Mouse (Mus musculus) lung, postnatal 0 days (tissue): ENCODE results near the gene Col1a2. TPM values are rescaled to one million over a fixed set of nuclear protein-coding genes. Genes with fewer than 3 reads are reported as not detected.

Experiments
- ATAC-seq: fragments of 200-750 bp; cut with Nextera tagmentation; 2 replicates; pipeline ENCODE4 v1.8.0; 2017; ENCODE audit warnings: moderate library complexity
- DNase-seq: peaks from one replicate; pipeline ENCODE4 v3.0.0-alpha.2; 2016; ENCODE audit warnings: low spot score
- H3K27ac ChIP-seq: fragments of 300-500 bp; sonication (generic); 2 replicates; pipeline ENCODE4 v1.5.1; 2014; ENCODE audit warnings: antibody characterized with exemption, mild to moderate bottlenecking, low read length, mixed read lengths
- H3K27me3 ChIP-seq: fragments of 300-500 bp; sonication (generic); replicated peaks from 2 replicates; pipeline ENCODE4 v1.6.1; 2014; ENCODE audit warnings: low read length, mixed read lengths; ENCODE audit not compliant: insufficient read depth
- H3K36me3 ChIP-seq: fragments of 300-500 bp; sonication (generic); 2 replicates; pipeline ENCODE4 v1.6.1; 2014; ENCODE audit warnings: low read length, mixed read lengths; ENCODE audit not compliant: insufficient read depth
- H3K4me1 ChIP-seq: fragments of 300-500 bp; sonication (generic); 2 replicates; pipeline ENCODE4 v1.6.1; 2014; ENCODE audit warnings: antibody characterized with exemption, low read depth, low read length, mixed read lengths; ENCODE audit not compliant: insufficient read depth
- H3K4me2 ChIP-seq: fragments of 300-500 bp; sonication (generic); replicated peaks from 2 replicates; pipeline ENCODE4 v1.6.1; 2014; ENCODE audit warnings: low read depth, mild to moderate bottlenecking, low read length, moderate library complexity, mixed read lengths
- H3K4me3 ChIP-seq: fragments of 300-500 bp; sonication (generic); 2 replicates; pipeline ENCODE4 v1.5.1; 2014; ENCODE audit warnings: low read depth, low read length
- H3K9ac ChIP-seq: fragments of 300-500 bp; sonication (generic); replicated peaks from 2 replicates; pipeline ENCODE4 v1.6.1; 2014; ENCODE audit warnings: low read depth, mild to moderate bottlenecking
- H3K9me3 ChIP-seq: fragments of 300-500 bp; sonication (generic); 2 replicates; pipeline ENCODE4 v1.6.1; 2016; ENCODE audit warnings: low read length, mixed read lengths
- CTCF ChIP-seq: IDR thresholded peaks from 2 replicates; pipeline ENCODE4 v1.5.1; 2016; ENCODE audit warnings: antibody characterized with exemption, mild to moderate bottlenecking
- EP300 ChIP-seq: IDR thresholded peaks from 2 replicates; pipeline ENCODE4 v1.6.1; 2016; ENCODE audit warnings: antibody characterized with exemption, mild to moderate bottlenecking, control low read depth
- WGBS: fragments of 180-500 bp; shearing (Covaris S2); extraction: QIAGEN DNeasy Blood & Tissue Kit; methylation state at CpG from one replicate; pipeline ENCODE4 v1.1.7; 2014; 5-methylcytosine and 5-hydroxymethylcytosine counted together
- polyA plus RNA-seq: library from polyadenylated mRNA; unstranded; fragments of >200 nt; fragmentation: Nextera tagmentation; extraction: Ambion mirVana; gene quantifications from 2 replicates; pipeline ENCODE4 v1.2.1, GENCODE M21; 2015

Col1a2 gene
- polyA plus RNA-seq, 1 experiment from 2014 or later, result 349 TPM

- TF ChIP-seq EP300, result no peak
- no peak for TF ChIP-seq CTCF
- ATAC-seq, result no peak
- Histone ChIP-seq H3K4me1 (no peaks in the 10 kb centered on the region), H3K9ac (no peak overlapping the region), H3K4me2 (no peak overlapping the region; the same call in 1 of the 2 replicates), H3K36me3 (no peaks in the 10 kb centered on the region), H3K4me3 (no peak overlapping the region), H3K27me3 (no peaks in the 10 kb centered on the region), H3K27ac (no peak overlapping the region), H3K9me3 (no peaks in the 10 kb centered on the region)
- DNase-seq, result no peak
- 69% methylated on average over 4 of the region's 4 CpGs for WGBS
These were observed 3.7 kb downstream of the Col1a2 start for GRCm38 (mm10) chr6:4508279-4508678.

- Histone ChIP-seq H3K27me3 (no peaks in the 10 kb centered on the region), H3K9ac (no peak overlapping the region), H3K4me3 (no peak overlapping the region), H3K4me2 (no peak overlapping the region), H3K9me3 (no peaks in the 10 kb centered on the region), H3K27ac (no peak overlapping the region), H3K4me1 (no peaks in the 10 kb centered on the region), H3K36me3 (no peaks in the 10 kb centered on the region)
- DNase-seq (no peak), ATAC-seq (no peak)
- WGBS, result 69% methylated on average over 4 of the region's 4 CpGs
- no peak for TF ChIP-seq CTCF
- no peak for TF ChIP-seq EP300
These were observed 4.8 kb downstream of the Col1a2 start for GRCm38 (mm10) chr6:4509395-4509794.

GRCm38 (mm10) chr6:4514671-4515070 lies 10.1 kb downstream of the Col1a2 start:
- 88% methylated on average over 2 of the region's 2 CpGs for WGBS

GRCm38 (mm10) chr6:4521031-4521430 lies 16.4 kb downstream of the Col1a2 start:
- no peak overlapping the region for H3K27ac ChIP-seq
- no peak overlapping the region for H3K4me3 ChIP-seq
- WGBS, result 69% methylated on average over 3 of the region's 3 CpGs
- H3K4me2 ChIP-seq, result no peak overlapping the region
- no peaks in the 10 kb centered on the region for H3K4me1 ChIP-seq
- H3K27me3 ChIP-seq, result no peaks in the 10 kb centered on the region
- ATAC-seq, result no peak
- no peak for TF ChIP-seq CTCF
- no peak for TF ChIP-seq EP300
- H3K9ac ChIP-seq, result no peak overlapping the region
- H3K36me3 ChIP-seq, result peaks cover 4% of the 10 kb centered on the region; the same call in 1 of the 2 replicates
- no peak for DNase-seq
- H3K9me3 ChIP-seq, result no peaks in the 10 kb centered on the region

More at GRCm38 (mm10) chr6:4514671-4515070, 10.1 kb downstream of the Col1a2 start:
- DNase-seq (no peak), ATAC-seq (no peak)
- Histone ChIP-seq H3K4me1 (no peaks in the 10 kb centered on the region), H3K9ac (no peak overlapping the region), H3K27ac (no peak overlapping the region), H3K9me3 (no peaks in the 10 kb centered on the region), H3K4me2 (no peak overlapping the region), H3K36me3 (peaks cover 4% of the 10 kb centered on the region; the same call in 1 of the 2 replicates), H3K27me3 (no peaks in the 10 kb centered on the region), H3K4me3 (no peak overlapping the region)
- TF ChIP-seq CTCF (no peak), EP300 (no peak)

- TF ChIP-seq EP300, result no peak
- no peak for TF ChIP-seq CTCF
- no peak overlapping the region for H3K4me3 ChIP-seq
- no peaks in the 10 kb centered on the region for H3K4me1 ChIP-seq
- H3K4me2 ChIP-seq, result no peak overlapping the region
- H3K9ac ChIP-seq, result no peak overlapping the region
- H3K36me3 ChIP-seq, result no peaks in the 10 kb centered on the region; the same call in 1 of the 2 replicates
- WGBS, result 80% methylated on average over 7 of the region's 7 CpGs
- no peak overlapping the region for H3K27ac ChIP-seq
- ATAC-seq (no peak), DNase-seq (no peak)
- H3K27me3 ChIP-seq, result no peaks in the 10 kb centered on the region
- no peaks in the 10 kb centered on the region for H3K9me3 ChIP-seq
These were observed 23.8 kb downstream of the Col1a2 start for GRCm38 (mm10) chr6:4528439-4528838.

- no peaks in the 10 kb centered on the region for H3K27me3 ChIP-seq
- H3K4me2 ChIP-seq, result no peak overlapping the region
- no peak overlapping the region for H3K4me3 ChIP-seq
- no peaks in the 10 kb centered on the region for H3K9me3 ChIP-seq
- H3K27ac ChIP-seq, result no peak overlapping the region
- 78% methylated on average over 4 of the region's 4 CpGs for WGBS
- TF ChIP-seq EP300, result no peak
- TF ChIP-seq CTCF, result no peak
- no peak for ATAC-seq
- DNase-seq, result no peak
- no peaks in the 10 kb centered on the region for H3K4me1 ChIP-seq
- H3K36me3 ChIP-seq, result no peaks in the 10 kb centered on the region; the same call in 1 of the 2 replicates
- no peak overlapping the region for H3K9ac ChIP-seq
These were observed 26.4 kb downstream of the Col1a2 start for GRCm38 (mm10) chr6:4530986-4531385.

GRCm38 (mm10) chr6:4532898-4533297 lies 28.3 kb downstream of the Col1a2 start:
- ATAC-seq, result no peak
- H3K9ac ChIP-seq, result no peak overlapping the region
- H3K9me3 ChIP-seq, result no peaks in the 10 kb centered on the region
- no peak overlapping the region for H3K4me2 ChIP-seq
- H3K27ac ChIP-seq, result no peak overlapping the region
- no peaks in the 10 kb centered on the region; the same call in 1 of the 2 replicates for H3K36me3 ChIP-seq
- no peak for TF ChIP-seq CTCF
- TF ChIP-seq EP300, result no peak
- H3K4me1 ChIP-seq, result no peaks in the 10 kb centered on the region
- 78% methylated on average over 1 of the region's 1 CpGs for WGBS
- DNase-seq, result no peak
- no peak overlapping the region for H3K4me3 ChIP-seq
- no peaks in the 10 kb centered on the region for H3K27me3 ChIP-seq
